Mouse (Mus musculus) G1E (cell line): ENCODE measurements around the gene March6.

Experiments used
- CTCF ChIP-seq: IDR thresholded peaks from 2 replicates; pipeline ENCODE4 v1.5.1; 2012; ENCODE audit warnings: low read depth, low read length, inconsistent platforms, mixed read lengths
- GATA1 ChIP-seq: IDR thresholded peaks from 2 replicates; pipeline ENCODE4 v1.6.1; 2012; ENCODE audit warnings: borderline replicate concordance, low read length, inconsistent platforms, mixed read lengths

GRCm38 (mm10) chr15:31518371-31518770, 12.5 kb downstream of the March6 start:
- TF ChIP-seq CTCF (no peak), GATA1 (no peak)
